In genomic region chr19:41660999-41661374, GRCm38 (mm10) we compare ENCODE assay signal across 8 mouse cellular contexts.
DNase-seq lines count a peak whose midpoint lies in the region; ATAC-seq lines count a peak whose summit lies in the region.
"Had no signal": no experiment of that assay in that cellular context is flagged by ENCODE, and none has a peak within 500 bp of the region (broad histone marks: within the 10 kb centered on the region; RNA-seq: fewer than 3 reads in every experiment).

No protein-coding gene starts in this region.

- H3K4me3 ChIP-seq in neural tube, embryonic 11.5 days (ENCODE audit: low read depth, low read length), result no peak overlapping the region
- H3K4me3 ChIP-seq: embryonic facial prominence, embryonic 13.5 days had no signal

- H3K36me3 ChIP-seq in neural tube, embryonic 11.5 days (ENCODE audit: control insufficient read depth, insufficient read depth, low read length), result no peaks in the 10 kb centered on the region
- H3K36me3 ChIP-seq: embryonic facial prominence, embryonic 13.5 days had no signal

- DNase-seq in kidney, postnatal 36 days, result peak; percentile 13 to 57
- DNase-seq in kidney, adult 18-20 months, result no peak
- peak; percentile 64 for DNase-seq in Muller cell, postnatal 12 days (ENCODE audit: inconsistent ontology term)
- peak; percentile 88 for DNase-seq in embryo, embryonic 10 days (ENCODE audit: low spot score)
- peak; percentile 69 for DNase-seq in neural tube, embryonic 11.5 days (ENCODE audit: low spot score)
- DNase-seq in urinary bladder, adult 18-20 months (ENCODE audit: low spot score in 2 of 2), result no peak
- DNase-seq in gastrocnemius, postnatal 36 days, result no peak

- no peak overlapping the region for H3K27ac ChIP-seq in neural tube, embryonic 11.5 days (ENCODE audit: low read depth, low read length)
- H3K27ac ChIP-seq: embryonic facial prominence, embryonic 13.5 days had no signal

- peaks cover 22% of the 10 kb centered on the region; the same call in 1 of the 2 replicates for H3K27me3 ChIP-seq in neural tube, embryonic 11.5 days (ENCODE audit: control insufficient read depth, insufficient read depth, low read length)

- H3K9me3 ChIP-seq in neural tube, embryonic 11.5 days (ENCODE audit: control insufficient read depth, low read length), result no peaks in the 10 kb centered on the region
- H3K9me3 ChIP-seq: embryonic facial prominence, embryonic 13.5 days had no signal

- no peak overlapping the region for H3K4me2 ChIP-seq in neural tube, embryonic 11.5 days (ENCODE audit: low read depth)
- H3K4me2 ChIP-seq: embryonic facial prominence, embryonic 13.5 days had no signal

- H3K9ac ChIP-seq in neural tube, embryonic 11.5 days (ENCODE audit: low read length), result no peak overlapping the region
- H3K9ac ChIP-seq: embryonic facial prominence, embryonic 13.5 days had no signal

- WGBS in neural tube, embryonic 11.5 days, result 18% methylated on average over 4 of the region's 4 CpGs

- H3K4me1 ChIP-seq in neural tube, embryonic 11.5 days (ENCODE audit: control insufficient read depth, insufficient read depth, low read length), result peaks cover 13% of the 10 kb centered on the region

- intact Hi-C loops in gastrocnemius, postnatal 36 days (cut with DNase I), result no loop called here

- no peak for ATAC-seq in neural tube, embryonic 11.5 days (ENCODE audit: insufficient read depth, low FRiP score, low TSS enrichment)

Comparison
In these comparisons a context has a peak if more than half of its experiments do, and no peak if none do; other contexts are left out.
1. DNase-seq: peak in kidney, postnatal 36 days (2 of 2), Muller cell, postnatal 12 days (single experiment), embryo, embryonic 10 days (single experiment) and neural tube, embryonic 11.5 days (single experiment); none in kidney, adult 18-20 months (single experiment), urinary bladder, adult 18-20 months (0 of 2) and gastrocnemius, postnatal 36 days (0 of 2).